10 mouse cellular contexts compared by ENCODE assay signal in genomic region chr6:121143439-121143838, GRCm38 (mm10). TPM values are rescaled to one million over a fixed set of nuclear protein-coding genes. Genes with fewer than 3 reads are reported as not detected.
DNase-seq lines count a peak whose midpoint lies in the region; ATAC-seq and TF ChIP-seq lines count a peak whose summit lies in the region.
"Had no signal": no experiment of that assay in that cellular context is flagged by ENCODE, and none has a peak within 500 bp of the region (broad histone marks: within the 10 kb centered on the region; RNA-seq: fewer than 3 reads in every experiment).

No protein-coding gene starts in this region.

- TF ChIP-seq CTCF in lung, adult 2 months (IDR thresholded peaks at IDR 0.05; ENCODE audit: insufficient read depth, low read length): no peak

- H3K27ac ChIP-seq in forebrain, embryonic 16.5 days (ENCODE audit: low read length): no peak overlapping the region
- H3K27ac ChIP-seq in limb, embryonic 10.5 days: no peak overlapping the region
- no peak overlapping the region for H3K27ac ChIP-seq in hindbrain, embryonic 11.5 days (ENCODE audit: low read depth, low read length)
- H3K27ac ChIP-seq: hindbrain, embryonic 15.5 days; left cerebral cortex, adult 2 months had no signal

- peaks cover 2% of the 10 kb centered on the region for H3K4me1 ChIP-seq in lung, adult 2 months (ENCODE audit: control insufficient read depth, insufficient read depth, low read length)
- no peaks in the 10 kb centered on the region for H3K4me1 ChIP-seq in forebrain, embryonic 16.5 days (replicated peaks; ENCODE audit: control insufficient read depth, insufficient read depth, low read length)
- peaks cover 20% of the 10 kb centered on the region for H3K4me1 ChIP-seq in limb, embryonic 10.5 days
- peaks cover 3% of the 10 kb centered on the region; the same call in 1 of the 2 replicates for H3K4me1 ChIP-seq in hindbrain, embryonic 11.5 days (replicated peaks; ENCODE audit: control insufficient read depth, insufficient read depth, low read length)

- no peak overlapping the region for H3K9ac ChIP-seq in forebrain, embryonic 16.5 days (replicated peaks; ENCODE audit: low read depth, low read length)
- no peak overlapping the region for H3K9ac ChIP-seq in hindbrain, embryonic 11.5 days (ENCODE audit: low read depth, low read length)
- H3K9ac ChIP-seq: hindbrain, embryonic 15.5 days had no signal

- no peak for ATAC-seq in forebrain, embryonic 16.5 days
- ATAC-seq in hindbrain, embryonic 11.5 days (ENCODE audit: low FRiP score): no peak

- no peak overlapping the region for H3K4me3 ChIP-seq in lung, adult 2 months (replicated peaks; ENCODE audit: extremely low read depth, low read depth, low read length)
- H3K4me3 ChIP-seq in forebrain, embryonic 16.5 days (replicated peaks; ENCODE audit: low read length): no peak overlapping the region
- H3K4me3 ChIP-seq in limb, embryonic 10.5 days: no peak overlapping the region
- no peak overlapping the region for H3K4me3 ChIP-seq in hindbrain, embryonic 11.5 days (ENCODE audit: low read depth, low read length)
- H3K4me3 ChIP-seq: hindbrain, embryonic 15.5 days; left cerebral cortex, adult 2 months had no signal

- no peaks in the 10 kb centered on the region for H3K36me3 ChIP-seq in forebrain, embryonic 16.5 days (ENCODE audit: control insufficient read depth, insufficient read depth)
- no peaks in the 10 kb centered on the region for H3K36me3 ChIP-seq in limb, embryonic 10.5 days
- H3K36me3 ChIP-seq in hindbrain, embryonic 11.5 days (ENCODE audit: control insufficient read depth, insufficient read depth, low read length): no peaks in the 10 kb centered on the region
- H3K36me3 ChIP-seq: hindbrain, embryonic 15.5 days had no signal

- H3K9me3 ChIP-seq in forebrain, embryonic 16.5 days (ENCODE audit: control insufficient read depth, low read length): no peaks in the 10 kb centered on the region
- no peaks in the 10 kb centered on the region for H3K9me3 ChIP-seq in limb, embryonic 10.5 days (replicated peaks)
- no peaks in the 10 kb centered on the region for H3K9me3 ChIP-seq in hindbrain, embryonic 11.5 days (ENCODE audit: control insufficient read depth, low read length)
- H3K9me3 ChIP-seq: hindbrain, embryonic 15.5 days had no signal

- H3K27me3 ChIP-seq in forebrain, embryonic 16.5 days (replicated peaks; ENCODE audit: control insufficient read depth, insufficient read depth, low read length): no peaks in the 10 kb centered on the region
- H3K27me3 ChIP-seq in limb, embryonic 10.5 days (ENCODE audit: low read depth, poor library complexity, severe bottlenecking): no peaks in the 10 kb centered on the region
- H3K27me3 ChIP-seq in hindbrain, embryonic 11.5 days (ENCODE audit: control insufficient read depth, insufficient read depth, low read length): no peaks in the 10 kb centered on the region
- H3K27me3 ChIP-seq: hindbrain, embryonic 15.5 days had no signal

- no peak overlapping the region for H3K4me2 ChIP-seq in forebrain, embryonic 16.5 days (ENCODE audit: low read length)
- H3K4me2 ChIP-seq in hindbrain, embryonic 11.5 days (replicated peaks; ENCODE audit: low read depth, low read length): no peak overlapping the region
- H3K4me2 ChIP-seq: hindbrain, embryonic 15.5 days had no signal

- WGBS in lung, adult 2 months: 53% methylated on average over 8 of the region's 8 CpGs
- WGBS in forebrain, embryonic 16.5 days: 80% methylated on average over 8 of the region's 8 CpGs
- WGBS in limb, embryonic 10.5 days: 93% methylated on average over 8 of the region's 8 CpGs
- 83% methylated on average over 8 of the region's 8 CpGs for WGBS in hindbrain, embryonic 11.5 days

- DNase-seq in lung, adult 18-20 months: peak; percentile 27 to 54
- no peak for DNase-seq in lung, adult 2 months
- DNase-seq in brain, adult 2 months (ENCODE audit: low read depth, low spot score): peak; percentile 55
- DNase-seq in kidney, adult 9 months: peak; percentile 83
- DNase-seq in lung, postnatal 10 days: peak; percentile 26
- no peak for DNase-seq in limb, embryonic 10.5 days (ENCODE audit: low spot score)
- DNase-seq in hindbrain, embryonic 11.5 days (ENCODE audit: low spot score): no peak

- no peak for TF ChIP-seq POLR2A in lung, adult 2 months (IDR thresholded peaks at IDR 0.05; ENCODE audit: borderline replicate concordance, extremely low read depth, low read depth, low read length)

RNA-seq across cellular contexts. Expression of gene Mical3, which starts 12.6 kb away (rescaled TPM):
- 17.8 and 24.3 TPM in 2 replicates for polyA plus RNA-seq in lung, adult 2 months (2012; rRNA removed)
- 27.1 and 35.5 TPM in 2 replicates for polyA plus RNA-seq in forebrain, embryonic 16.5 days (2015; fragmentation: Nextera tagmentation; extraction: Ambion mirVana)
- 8.2 and 9.8 TPM in 2 replicates for polyA plus RNA-seq in limb, embryonic 10.5 days (2016; fragmentation: Nextera tagmentation; extraction: Ambion mirVana)
- 17.1 and 27.4 TPM in 2 replicates for polyA plus RNA-seq in hindbrain, embryonic 11.5 days (2014; fragmentation: Nextera tagmentation; extraction: Ambion mirVana)

RNA-seq across cellular contexts. Expression of gene Pex26, which starts 40.0 kb away (rescaled TPM):
- polyA plus RNA-seq in lung, adult 2 months (2012; rRNA removed): 13.0 and 13.5 TPM in 2 replicates
- 15.9 and 16.1 TPM in 2 replicates for polyA plus RNA-seq in forebrain, embryonic 16.5 days (2015; fragmentation: Nextera tagmentation; extraction: Ambion mirVana)
- polyA plus RNA-seq in limb, embryonic 10.5 days (2016; fragmentation: Nextera tagmentation; extraction: Ambion mirVana): 8.9 and 10.3 TPM in 2 replicates
- polyA plus RNA-seq in hindbrain, embryonic 11.5 days (2014; fragmentation: Nextera tagmentation; extraction: Ambion mirVana): 5.7 and 6.4 TPM in 2 replicates

Comparison
In these comparisons a context has a peak if more than half of its experiments do, and no peak if none do; other contexts are left out.
1. DNase-seq: peak in lung, adult 18-20 months (2 of 2), brain, adult 2 months (single experiment), kidney, adult 9 months (single experiment) and lung, postnatal 10 days (single experiment); none in lung, adult 2 months (single experiment), limb, embryonic 10.5 days (single experiment) and hindbrain, embryonic 11.5 days (single experiment).